ENCODE assay signal across 13 mouse cellular contexts in genomic region chr10:42415821-42416470, GRCm38 (mm10).
"Had no signal": no experiment of that assay in that cellular context is flagged by ENCODE, and none has a peak within 500 bp of the region (broad histone marks: within the 10 kb centered on the region; RNA-seq: fewer than 3 reads in every experiment).

No protein-coding gene starts in this region.

- H3K4me2 ChIP-seq: intestine, embryonic 15.5 days; limb, embryonic 12.5 days; liver, embryonic 13.5 days; midbrain, embryonic 15.5 days; neural tube, embryonic 13.5 days had no signal

- H3K36me3 ChIP-seq: intestine, embryonic 15.5 days; limb, embryonic 12.5 days; liver, embryonic 13.5 days; midbrain, embryonic 15.5 days; neural tube, embryonic 13.5 days had no signal

- H3K9ac ChIP-seq: intestine, embryonic 15.5 days; limb, embryonic 12.5 days; liver, embryonic 13.5 days; liver, postnatal 0 days; midbrain, embryonic 15.5 days; neural tube, embryonic 13.5 days had no signal

- ATAC-seq: intestine, embryonic 15.5 days; liver, postnatal 0 days had no signal

- H3K4me1 ChIP-seq: intestine, embryonic 15.5 days; liver, embryonic 13.5 days had no signal

- H3K4me3 ChIP-seq: intestine, embryonic 15.5 days; limb, embryonic 12.5 days; liver, embryonic 13.5 days; midbrain, embryonic 15.5 days; neural tube, embryonic 13.5 days had no signal

- H3K27ac ChIP-seq: intestine, embryonic 15.5 days; limb, embryonic 12.5 days; liver, embryonic 13.5 days; midbrain, embryonic 15.5 days; neural tube, embryonic 13.5 days had no signal

- H3K27me3 ChIP-seq: intestine, embryonic 15.5 days; limb, embryonic 12.5 days; liver, embryonic 13.5 days; midbrain, embryonic 15.5 days; neural tube, embryonic 13.5 days had no signal

- DNase-seq: kidney, adult 18-20 months; kidney, postnatal 25 days; liver; liver, embryonic 13.5 days; liver, postnatal 0 days; lung, postnatal 36 days; right cerebral cortex, adult 18-20 months; thymus, adult 18-20 months; thymus, postnatal 25 days had no signal

- H3K9me3 ChIP-seq: intestine, embryonic 15.5 days; limb, embryonic 12.5 days; liver, embryonic 13.5 days; midbrain, embryonic 15.5 days; neural tube, embryonic 13.5 days had no signal
